Mouse (Mus musculus) frontal cortex, postnatal 14 days (tissue): ENCODE results near the gene Gm4181.
"Not testable (repeated sequence)": the region's sequence is repeated elsewhere in the genome, so short reads cannot be mapped to it uniquely, and the experiment has no call there.

Experiments
- DNase-seq, 2 experiments: peaks; one replicate each; pipeline ENCODE4 v3.0.0; 2022; ENCODE audit warnings: low spot score in 2 of 2

Gm4181 gene

DNA sequence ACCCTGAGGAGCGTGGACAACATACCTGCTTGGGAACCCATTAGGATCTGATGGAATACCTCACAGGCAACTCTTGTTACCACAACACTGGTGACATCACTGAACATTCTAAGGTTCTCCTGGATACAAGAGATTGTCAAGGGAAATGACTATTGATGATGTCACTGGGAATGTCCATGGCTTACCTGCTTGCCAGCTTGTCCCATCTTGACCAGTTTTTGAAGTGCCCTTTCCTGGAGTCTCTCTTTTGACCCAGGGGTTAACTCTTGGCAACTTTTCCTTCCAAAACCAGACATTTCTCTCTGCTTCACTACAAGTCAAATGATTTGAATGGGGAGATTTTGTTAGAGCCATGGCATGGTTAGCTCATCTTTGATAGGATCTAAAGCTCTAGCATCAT, at the start of gene Gm4181:
Gene Gm4181 (minus strand): TSS at position 101 of the 400 bp plus-strand sequence.
- not testable (repeated sequence) for DNase-seq

DNA sequence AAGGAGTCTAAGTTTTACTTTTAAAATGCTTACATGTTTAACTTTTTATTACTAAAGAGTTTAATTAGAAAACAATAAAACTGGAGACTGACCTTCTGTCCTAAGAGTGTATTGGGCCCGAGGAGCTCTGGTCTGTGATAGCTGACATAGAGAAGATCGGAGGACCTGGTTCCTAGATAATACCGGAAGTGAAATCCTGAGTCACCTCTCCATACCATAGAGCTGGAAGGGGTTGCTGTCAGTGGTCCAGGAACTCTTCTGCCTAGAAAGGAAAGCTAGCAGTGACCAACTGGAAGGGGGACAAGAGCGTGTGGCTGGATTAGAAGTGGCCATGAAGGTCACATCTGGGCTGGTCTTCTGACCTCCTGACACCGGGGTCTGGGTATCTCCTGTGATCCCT, 41.8 kb upstream of the Gm4181 start:
- no peak for DNase-seq

DNA sequence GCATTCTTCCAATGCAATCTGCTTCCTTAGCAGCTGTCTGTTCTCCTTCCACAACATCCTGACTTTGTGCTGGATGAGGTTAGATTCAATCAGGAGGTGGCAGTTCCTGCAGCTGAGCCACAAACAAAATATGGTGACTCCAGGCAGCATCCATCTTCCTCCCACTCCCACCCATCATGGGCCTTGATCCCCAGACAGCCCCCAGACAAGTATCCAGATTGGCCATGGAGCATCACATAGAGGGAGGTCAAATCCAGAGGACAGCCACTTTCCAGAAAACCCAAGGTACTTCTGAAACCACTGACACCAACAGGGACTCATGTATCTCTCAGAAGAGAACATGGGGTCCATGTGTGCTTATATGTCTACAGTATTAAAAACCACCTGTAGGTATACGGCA, 3.0 kb downstream of the Gm4181 start:
- peak in 1 of 2 experiments; percentile 7 for DNase-seq

DNA sequence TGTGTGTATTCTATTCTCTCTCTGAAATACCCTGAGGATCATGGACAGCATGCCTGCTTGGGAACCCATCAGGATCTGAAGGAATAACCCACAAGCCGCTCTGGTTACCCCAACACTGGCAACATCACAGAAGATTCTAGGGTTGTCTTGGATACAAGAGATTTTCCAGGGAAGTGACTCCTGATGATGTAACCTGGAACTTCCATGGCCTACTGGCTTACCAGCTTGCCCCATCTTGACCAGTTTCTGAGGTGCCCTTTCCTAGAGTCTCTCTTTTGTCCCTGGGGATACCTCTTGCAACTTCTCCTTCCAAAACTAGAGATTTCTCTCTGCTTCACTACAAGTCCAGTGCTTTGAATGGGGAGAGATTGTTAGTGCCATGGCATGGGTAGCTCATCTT, 24.3 kb downstream of the Gm4181 start, which contains the start of gene Gm17078:
Gene Gm17078 (minus strand): TSS at position 101 of the 400 bp plus-strand sequence.
- DNase-seq = no peak

DNA sequence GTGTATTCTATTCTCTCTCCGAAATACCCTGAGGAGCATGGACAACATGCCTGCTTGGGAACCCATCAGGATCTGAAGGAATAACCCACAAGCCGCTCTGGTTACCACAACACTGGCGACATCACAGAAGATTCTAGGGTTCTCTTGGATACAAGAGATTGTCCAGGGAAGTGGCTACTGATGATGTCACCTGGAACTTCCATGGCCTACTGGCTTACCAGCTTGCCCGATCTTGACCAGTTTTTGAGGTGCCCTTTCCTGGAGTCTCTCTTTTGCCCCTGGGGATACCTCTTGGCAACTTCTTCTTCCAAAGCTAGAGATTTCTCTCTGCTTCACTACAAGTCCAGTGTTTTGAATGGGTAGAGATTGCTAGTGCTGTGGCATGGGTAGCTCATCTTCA, 43.4 kb downstream of the Gm4181 start, which contains the start of gene Gm17174:
Gene Gm17174 (minus strand): TSS at position 101 of the 400 bp plus-strand sequence.
- DNase-seq = not testable (repeated sequence)
